Mouse (Mus musculus) lung, postnatal 0 days (tissue): ENCODE data around the gene Tmem43.

Experiments used
- CTCF ChIP-seq: IDR thresholded peaks from 2 replicates; pipeline ENCODE4 v1.5.1; 2016; ENCODE audit warnings: antibody characterized with exemption, mild to moderate bottlenecking
- EP300 ChIP-seq: IDR thresholded peaks from 2 replicates; pipeline ENCODE4 v1.6.1; 2016; ENCODE audit warnings: antibody characterized with exemption, mild to moderate bottlenecking, control low read depth

GRCm38 (mm10) chr6:91533771-91534170 lies 60.3 kb downstream of the Tmem43 start:
- TF ChIP-seq CTCF (no peak), EP300 (no peak)
